Mouse (Mus musculus) ES-E14 (cell line): ENCODE results near the gene Mt3. TPM values are rescaled to one million over a fixed set of nuclear protein-coding genes. Genes with fewer than 3 reads are reported as not detected.
"Not testable (repeated sequence)": the region's sequence is repeated elsewhere in the genome, so short reads cannot be mapped to it uniquely, and the experiment has no call there.

Source experiments
- DNase-seq: peaks from one replicate; pipeline ENCODE4 v3.0.0-alpha.2; 2013; ENCODE audit warnings: low read depth, low spot score
- H3K27ac ChIP-seq: 2 replicates; pipeline ENCODE4 v1.5.1; 2012; ENCODE audit warnings: low read depth, mild to moderate bottlenecking, low read length, moderate library complexity, mixed read lengths; ENCODE audit not compliant: poor library complexity, insufficient read depth, severe bottlenecking
- H3K36me3 ChIP-seq: 2 replicates; pipeline ENCODE4 v1.6.1; 2012; ENCODE audit warnings: mild to moderate bottlenecking, low read length, moderate library complexity, mixed read lengths; ENCODE audit not compliant: control insufficient read depth, poor library complexity, insufficient read depth, severe bottlenecking
- H3K4me1 ChIP-seq, 2 experiments: fragments of 150-350 bp in 1 of 2; sonication (generic) in 1 of 2; 2 replicates each; pipeline ENCODE4 v1.6.1; 2012; ENCODE audit warnings: low read length in 2 of 2, mild to moderate bottlenecking in 1 of 2, mixed read lengths in 1 of 2; ENCODE audit not compliant: control insufficient read depth in 2 of 2, insufficient read depth in 2 of 2, poor library complexity in 1 of 2
- H3K4me3 ChIP-seq, 2 experiments: fragments of 150-350 bp in 1 of 2; sonication (generic) in 1 of 2; 2 replicates each; pipeline ENCODE4 v1.5.1; 2012; ENCODE audit warnings: low read length in 2 of 2, low read depth in 1 of 2, mild to moderate bottlenecking in 1 of 2, mixed read lengths in 1 of 2; ENCODE audit not compliant: insufficient read depth in 1 of 2, poor library complexity in 1 of 2, severe bottlenecking in 1 of 2
- H3K9ac ChIP-seq: 2 replicates; pipeline ENCODE4 v1.6.1; 2012; ENCODE audit warnings: low read depth, mild to moderate bottlenecking, low read length, mixed read lengths; ENCODE audit not compliant: poor library complexity, insufficient read depth, severe bottlenecking
- H3K9me3 ChIP-seq: fragments of 150-350 bp; sonication (generic); 2 replicates; pipeline ENCODE4 v1.6.1; 2012; ENCODE audit warnings: low read depth, mild to moderate bottlenecking, low read length; ENCODE audit not compliant: control insufficient read depth, insufficient read depth
- CHD2 ChIP-seq: IDR thresholded peaks from 2 replicates; pipeline ENCODE4 v1.6.1; 2014; ENCODE audit warnings: mild to moderate bottlenecking, low read depth, low read length, inconsistent platforms
- HCFC1 ChIP-seq: IDR thresholded peaks from 2 replicates; pipeline ENCODE4 v1.6.1; 2012; ENCODE audit warnings: low read length, inconsistent platforms, borderline replicate concordance; ENCODE audit not compliant: insufficient read depth
- MAFK ChIP-seq: IDR thresholded peaks from 2 replicates; pipeline ENCODE4 v1.6.1; 2014; ENCODE audit warnings: mild to moderate bottlenecking, low read depth, low read length, inconsistent platforms; ENCODE audit not compliant: insufficient read depth
- ZC3H11A ChIP-seq: IDR thresholded peaks from 2 replicates; pipeline ENCODE4 v1.6.1; 2012; ENCODE audit warnings: low read depth, mild to moderate bottlenecking, inconsistent platforms, low read length, borderline replicate concordance
- ZNF384 ChIP-seq: IDR thresholded peaks from 2 replicates; pipeline ENCODE4 v1.6.1; 2012; ENCODE audit warnings: low read depth, low read length, inconsistent platforms
- in situ Hi-C, 2 experiments: fragments of 600-800 bp; cut with MboI; formaldehyde crosslinking; loops; one replicate each; pipeline ENCODE4 v1.15.1; 2025; ENCODE audit warnings: low sequenced_read_pairs in 2 of 2, inconsistent platforms in 1 of 2; ENCODE audit not compliant: unreplicated experiment in 2 of 2
- total RNA-seq: library from RNA; depleted of rRNA; stranded (reverse); fragments of 300-350 nt; gene quantifications from 2 replicates; pipeline ENCODE4 v1.2.3, GENCODE M21; 2012

The Mt3 gene
- total RNA-seq, 1 experiment, result 6.6 TPM

- Histone ChIP-seq H3K4me3 (no peak overlapping the region), H3K9ac (no peak overlapping the region), H3K36me3 (no peaks in the 10 kb centered on the region), H3K27ac (no peak overlapping the region), H3K9me3 (no peaks in the 10 kb centered on the region), H3K4me1 (peaks cover 4 to 14% of the 10 kb centered on the region in 2 experiments; a peak in 3 of 4 replicates)
- TF ChIP-seq CHD2 (no peak), ZC3H11A (no peak), HCFC1 (no peak), ZNF384 (no peak), MAFK (no peak)
- in situ Hi-C loops, result no loop called here
- DNase-seq, result no peak
Measured at GRCm38 (mm10) chr8:94156092-94156491, 3.7 kb downstream of the Mt3 start.

GRCm38 (mm10) chr8:94165772-94166171 is 13.4 kb downstream of the Mt3 start:
- DNase-seq, H3K27ac ChIP-seq, H3K9ac ChIP-seq, H3K36me3 ChIP-seq, H3K9me3 ChIP-seq, in situ Hi-C loops, H3K4me3 ChIP-seq: not testable (repeated sequence)
- H3K4me1 ChIP-seq, result peaks cover 7 to 13% of the 10 kb centered on the region in 2 experiments

DNA sequence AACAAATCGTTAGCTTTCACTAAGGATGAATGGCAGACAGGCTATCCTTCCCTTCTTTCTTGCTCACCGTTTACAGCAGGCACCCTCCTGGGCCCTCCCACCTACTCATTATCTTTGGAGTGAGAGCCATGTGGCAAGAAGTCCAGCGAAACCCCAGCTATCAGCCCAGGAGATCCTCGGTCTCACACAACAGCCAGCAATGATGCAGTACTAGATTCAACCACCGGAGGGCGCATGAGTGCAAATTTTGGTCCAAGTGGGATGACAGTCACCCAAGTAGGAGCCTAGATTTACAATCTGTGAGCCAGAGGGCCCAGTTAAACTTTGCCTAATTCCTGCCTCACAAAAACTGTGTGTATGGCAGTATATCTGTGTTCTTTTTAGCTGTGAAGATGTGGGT is 14.8 kb downstream of the Mt3 start:
- peak; percentile 93 for DNase-seq
- TF ChIP-seq ZC3H11A (no peak), ZNF384 (no peak), HCFC1 (no peak), MAFK (no peak), CHD2 (no peak)
- H3K9me3 ChIP-seq, result no peaks in the 10 kb centered on the region
- H3K36me3 ChIP-seq, result no peaks in the 10 kb centered on the region
- H3K4me1 ChIP-seq, result peaks cover 3 to 23% of the 10 kb centered on the region in 2 experiments; a peak in 3 of 4 replicates
- no peak overlapping the region for H3K27ac ChIP-seq
- no peak overlapping the region for H3K9ac ChIP-seq
- in situ Hi-C loops, result no loop called here
- H3K4me3 ChIP-seq, result no peak overlapping the region

DNA sequence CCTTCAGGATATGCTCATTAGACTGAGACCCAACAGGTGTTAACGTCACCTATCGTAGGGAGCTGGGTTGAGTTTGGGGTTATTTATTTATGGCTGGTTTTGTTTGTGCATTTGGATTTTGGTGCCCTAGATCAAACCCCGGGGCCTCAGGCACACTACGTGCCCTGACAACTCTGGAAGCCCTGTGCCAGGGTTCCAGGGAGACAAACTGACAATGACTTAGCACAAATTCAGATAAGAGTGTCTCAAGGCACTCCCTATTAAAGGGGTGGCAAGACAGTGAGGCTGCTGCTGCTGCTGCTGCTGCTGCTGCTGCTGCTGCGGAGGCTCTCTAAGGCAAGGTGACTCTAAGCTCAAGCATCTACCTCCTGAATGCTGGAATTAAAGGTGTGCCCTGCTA is 17.1 kb downstream of the Mt3 start:
- Histone ChIP-seq H3K4me1 (peaks cover 1 to 22% of the 10 kb centered on the region in 2 experiments; a peak in 3 of 4 replicates), H3K27ac (no peak overlapping the region), H3K36me3 (no peaks in the 10 kb centered on the region; the same call in 1 of the 2 replicates), H3K9me3 (no peaks in the 10 kb centered on the region), H3K9ac (no peak overlapping the region), H3K4me3 (no peak overlapping the region)
- in situ Hi-C loops, result no loop called here
- no peak for TF ChIP-seq ZC3H11A
- TF ChIP-seq MAFK, result no peak
- no peak for TF ChIP-seq CHD2
- TF ChIP-seq ZNF384, result no peak
- TF ChIP-seq HCFC1, result no peak
- DNase-seq, result no peak

GRCm38 (mm10) chr8:94171321-94171755 is 18.9 kb downstream of the Mt3 start:
- peak overlapping the region; percentile 60 to 77; a peak in 2 of 4 replicates for H3K4me3 ChIP-seq
- peaks cover 1 to 20% of the 10 kb centered on the region in 2 experiments; a peak in 2 of 4 replicates for H3K4me1 ChIP-seq
- DNase-seq, result no peak
- in situ Hi-C loops, result no loop called here
- no peaks in the 10 kb centered on the region; the same call in 1 of the 2 replicates for H3K36me3 ChIP-seq
- TF ChIP-seq ZNF384 (no peak), CHD2 (no peak), MAFK (no peak), HCFC1 (no peak), ZC3H11A (no peak)
- H3K9me3 ChIP-seq, result no peaks in the 10 kb centered on the region
- no peak overlapping the region for H3K27ac ChIP-seq
- H3K9ac ChIP-seq, result peak overlapping the region; percentile 85
